Mouse (Mus musculus) thymus, adult 2 months (tissue): ENCODE measurements around the gene Vmn1r11. TPM values are rescaled to one million over a fixed set of nuclear protein-coding genes. Genes with fewer than 3 reads are reported as not detected.

Source experiments
- DNase-seq: peaks from one replicate; pipeline ENCODE4 v3.0.0; 2021
- H3K27ac ChIP-seq: fragments of 200-500 bp; 2 replicates; pipeline ENCODE4 v1.5.1; 2012; ENCODE audit warnings: low read length, control low read depth; ENCODE audit not compliant: control insufficient read depth, insufficient read depth
- H3K27me3 ChIP-seq: fragments of 200-500 bp; 2 replicates; pipeline ENCODE4 v1.6.1; 2012; ENCODE audit warnings: mild to moderate bottlenecking, low read length, moderate library complexity, mixed read lengths; ENCODE audit not compliant: control insufficient read depth, insufficient read depth
- H3K36me3 ChIP-seq: fragments of 200-500 bp; 2 replicates; pipeline ENCODE4 v1.6.1; 2012; ENCODE audit warnings: mild to moderate bottlenecking, low read length, moderate library complexity; ENCODE audit not compliant: control insufficient read depth, insufficient read depth
- H3K4me1 ChIP-seq: fragments of 200-500 bp; replicated peaks from 2 replicates; pipeline ENCODE4 v1.6.1; 2012; ENCODE audit warnings: low read length; ENCODE audit not compliant: control insufficient read depth, insufficient read depth
- H3K4me3 ChIP-seq: fragments of 200-500 bp; 2 replicates; pipeline ENCODE4 v1.5.1; 2012; ENCODE audit warnings: mild to moderate bottlenecking, low read length, control low read depth, moderate library complexity; ENCODE audit not compliant: control insufficient read depth, insufficient read depth
- CTCF ChIP-seq: fragments of 200-500 bp; IDR thresholded peaks from 2 replicates; pipeline ENCODE4 v1.5.1; 2012; ENCODE audit warnings: mild to moderate bottlenecking, control low read depth, low read length, moderate library complexity, borderline replicate concordance; ENCODE audit not compliant: control insufficient read depth, poor library complexity, insufficient read depth; ENCODE audit errors: extremely low read depth
- POLR2A ChIP-seq: fragments of 200-500 bp; IDR thresholded peaks from 2 replicates; pipeline ENCODE4 v1.6.1; 2012; ENCODE audit warnings: mild to moderate bottlenecking, low read length, control low read depth, moderate library complexity; ENCODE audit not compliant: control insufficient read depth, poor library complexity, insufficient read depth; ENCODE audit errors: extremely low read depth
- WGBS: fragments of 180-500 bp; shearing (Covaris S2); methylation state at CpG from one replicate; pipeline ENCODE4 v1.1.7; 2018; 5-methylcytosine and 5-hydroxymethylcytosine counted together
- polyA plus RNA-seq: library from polyadenylated mRNA; depleted of rRNA; stranded (reverse); fragments of >200 nt; gene quantifications from 2 replicates; pipeline ENCODE4 v1.2.3, GENCODE M21; 2012; rRNA removed

Vmn1r11 gene
- polyA plus RNA-seq: not detected in 2 replicates

GRCm38 (mm10) chr6:57133155-57133554, at the start of gene Vmn1r11:
Gene Vmn1r11 (plus strand): TSS chr6:57133455.
- H3K27ac ChIP-seq: no peak within 1 kb of the TSS
- TF ChIP-seq CTCF (no peak), POLR2A (no peak)
- H3K27me3 ChIP-seq: no peaks in the 10 kb centered on the region
- 86% methylated on average over 1 of the region's 1 CpGs for WGBS
- no peak within 1 kb of the TSS for H3K4me3 ChIP-seq
- H3K36me3 ChIP-seq: no peaks in the 10 kb centered on the region
- no peak for DNase-seq
- H3K4me1 ChIP-seq: no peaks in the 10 kb centered on the region

GRCm38 (mm10) chr6:57106358-57106757, 26.9 kb upstream of the Vmn1r11 start:
- no peaks in the 10 kb centered on the region for H3K27me3 ChIP-seq
- no peak for DNase-seq
- no peak overlapping the region for H3K27ac ChIP-seq
- TF ChIP-seq POLR2A: no peak
- no peak for TF ChIP-seq CTCF
- WGBS: 74% methylated on average over 1 of the region's 1 CpGs
- H3K4me1 ChIP-seq: no peaks in the 10 kb centered on the region
- no peak overlapping the region for H3K4me3 ChIP-seq
- H3K36me3 ChIP-seq: no peaks in the 10 kb centered on the region

GRCm38 (mm10) chr6:57109154-57109553, 24.1 kb upstream of the Vmn1r11 start, which contains the start of gene Vmn1r10:
Gene Vmn1r10 (plus strand): TSS chr6:57109454.
- TF ChIP-seq POLR2A: no peak
- TF ChIP-seq CTCF: no peak
- 95% methylated on average over 3 of the region's 3 CpGs for WGBS
- no peak for DNase-seq
- no peaks in the 10 kb centered on the region for H3K36me3 ChIP-seq
- no peak within 1 kb of the TSS for H3K4me3 ChIP-seq
- no peaks in the 10 kb centered on the region for H3K27me3 ChIP-seq
- no peaks in the 10 kb centered on the region for H3K4me1 ChIP-seq
- H3K27ac ChIP-seq: no peak within 1 kb of the TSS

- TF ChIP-seq POLR2A: no peak
- no peak for TF ChIP-seq CTCF
- WGBS: 92% methylated on average over 2 of the region's 2 CpGs
- Histone ChIP-seq H3K4me1 (no peaks in the 10 kb centered on the region), H3K36me3 (no peaks in the 10 kb centered on the region), H3K27me3 (no peaks in the 10 kb centered on the region), H3K4me3 (no peak within 1 kb of the TSS), H3K27ac (no peak within 1 kb of the TSS)
- no peak for DNase-seq
Measured at GRCm38 (mm10) chr6:57156619-57157018, 23.4 kb downstream of the Vmn1r11 start, which contains the start of gene Vmn1r12. Gene Vmn1r12 (plus strand): TSS chr6:57156919.

Other genes with a start within 250 kb of the Vmn1r11 start
- 9.5 and 9.6 TPM in 2 replicates for gene Nt5c3, start 209.5 kb upstream of the Vmn1r11 start, polyA plus RNA-seq
- 0.05 and 0.18 TPM in 2 replicates for gene Vmn1r4, start 209.4 kb upstream of the Vmn1r11 start, polyA plus RNA-seq
- not detected in 2 replicates for gene Vmn1r5, start 163.2 kb upstream of the Vmn1r11 start, polyA plus RNA-seq
- gene Vmn1r6, start 136.2 kb upstream of the Vmn1r11 start, polyA plus RNA-seq: not detected in 2 replicates
- gene Vmn1r7, start 108.1 kb upstream of the Vmn1r11 start, polyA plus RNA-seq: not detected in 2 replicates
- gene Vmn1r8, start 101.2 kb upstream of the Vmn1r11 start, polyA plus RNA-seq: not detected in 2 replicates
- gene Vmn1r9, start 66.7 kb upstream of the Vmn1r11 start, polyA plus RNA-seq: not detected in 2 replicates
- gene Vmn1r10, start 24.0 kb upstream of the Vmn1r11 start, polyA plus RNA-seq: not detected in 2 replicates
- not detected in 2 replicates for gene Vmn1r12, start 23.5 kb downstream of the Vmn1r11 start, polyA plus RNA-seq
- gene Vmn1r13, start 69.8 kb downstream of the Vmn1r11 start, polyA plus RNA-seq: not detected in 2 replicates
- gene Vmn1r14, start 98.2 kb downstream of the Vmn1r11 start, polyA plus RNA-seq: not detected in 2 replicates
- not detected in 2 replicates for gene Vmn1r15, start 124.5 kb downstream of the Vmn1r11 start, polyA plus RNA-seq
- gene Vmn1r16, start 196.0 kb downstream of the Vmn1r11 start, polyA plus RNA-seq: not detected in 2 replicates
- gene Vmn1r17, start 230.3 kb downstream of the Vmn1r11 start, polyA plus RNA-seq: not detected in 2 replicates